Mouse (Mus musculus) kidney, adult 2 months (tissue): ENCODE data around the gene Vwa8. TPM values are rescaled to one million over a fixed set of nuclear protein-coding genes. Genes with fewer than 3 reads are reported as not detected.

ENCODE experiments used
- DNase-seq: peaks from one replicate; pipeline ENCODE4 v3.0.0; 2021
- H3K27ac ChIP-seq: fragments of 200-500 bp; 2 replicates; pipeline ENCODE4 v1.5.1; 2012; ENCODE audit warnings: low read depth, low read length, control low read depth, inconsistent platforms; ENCODE audit not compliant: insufficient read depth
- H3K27me3 ChIP-seq: fragments of 200-500 bp; replicated peaks from 2 replicates; pipeline ENCODE4 v1.6.1; 2012; ENCODE audit warnings: mild to moderate bottlenecking, moderate library complexity, low read length, inconsistent platforms; ENCODE audit not compliant: control insufficient read depth, insufficient read depth
- H3K36me3 ChIP-seq: fragments of 200-500 bp; 2 replicates; pipeline ENCODE4 v1.6.1; 2012; ENCODE audit warnings: mild to moderate bottlenecking, moderate library complexity, low read length, inconsistent platforms; ENCODE audit not compliant: control insufficient read depth, insufficient read depth
- H3K4me1 ChIP-seq: fragments of 200-500 bp; 2 replicates; pipeline ENCODE4 v1.6.1; 2011; ENCODE audit warnings: low read length; ENCODE audit not compliant: control insufficient read depth, insufficient read depth
- H3K4me3 ChIP-seq: fragments of 200-500 bp; 2 replicates; pipeline ENCODE4 v1.5.1; 2011; ENCODE audit warnings: mild to moderate bottlenecking, low read depth, low read length, control low read depth; ENCODE audit not compliant: insufficient read depth
- CTCF ChIP-seq: fragments of 200-500 bp; conservative IDR thresholded peaks from 2 replicates; pipeline ENCODE4 v1.5.1; 2011; ENCODE audit warnings: low read depth, mild to moderate bottlenecking, control low read depth, low read length, moderate library complexity, mixed read lengths; ENCODE audit not compliant: insufficient read depth, insufficient read length
- POLR2A ChIP-seq: fragments of 200-500 bp; IDR thresholded peaks from one replicate; pipeline ENCODE4 v1.6.1; 2011; ENCODE audit warnings: low read depth, low read length, control low read depth
- WGBS: fragments of 180-500 bp; shearing (Covaris S2); methylation state at CpG from one replicate; pipeline ENCODE4 v1.1.7; 2018; 5-methylcytosine and 5-hydroxymethylcytosine counted together
- polyA plus RNA-seq: library from polyadenylated mRNA; depleted of rRNA; stranded (reverse); fragments of >200 nt; gene quantifications from 2 replicates; pipeline ENCODE4 v1.2.3, GENCODE M21; 2012

Vwa8 gene
- polyA plus RNA-seq, 1 experiment = 78.0 TPM

DNA sequence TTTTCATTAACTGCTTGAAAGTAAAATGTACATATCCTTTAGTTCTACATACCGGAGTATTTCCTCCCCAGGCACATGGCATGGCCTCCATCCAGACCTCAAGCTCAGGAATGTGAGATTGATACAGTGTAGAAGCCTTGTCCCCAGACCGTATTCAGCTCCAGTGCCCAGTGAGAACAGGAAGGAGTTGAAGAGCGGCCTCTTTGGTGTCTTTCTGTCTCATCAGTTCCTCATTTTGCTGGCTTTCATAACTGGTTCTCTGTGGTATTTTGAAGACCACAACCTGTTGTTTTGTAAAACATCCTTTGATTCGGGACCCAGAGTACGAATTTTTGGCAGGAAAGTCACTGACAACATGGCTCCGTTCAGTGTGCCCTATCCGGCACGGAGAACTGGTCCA, 274.6 kb downstream of the Vwa8 start:
- no peak for TF ChIP-seq CTCF
- TF ChIP-seq POLR2A = no peak
- WGBS = 90% methylated on average over 8 of the region's 8 CpGs

DNA sequence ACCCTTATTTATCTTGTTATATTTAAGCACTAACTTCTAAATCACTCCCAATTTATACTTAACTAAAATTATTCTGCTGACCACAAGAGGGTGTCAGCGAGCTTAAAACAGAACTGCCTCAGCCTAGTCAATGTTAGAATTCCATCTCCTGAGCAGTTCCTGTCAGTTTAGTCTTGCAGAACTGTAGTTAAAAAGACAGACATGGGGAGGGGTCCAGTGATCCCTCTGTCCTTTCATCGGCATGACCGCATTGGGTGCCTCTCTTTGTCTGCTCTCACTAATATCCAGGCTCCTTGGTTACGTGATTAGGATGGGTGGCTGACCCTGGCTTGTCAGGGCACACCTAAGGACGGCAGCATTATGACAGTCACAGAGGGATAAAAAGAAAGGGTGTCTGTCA, 275.8 kb downstream of the Vwa8 start:
- WGBS = 45% methylated on average over 5 of the region's 5 CpGs
- peak; percentile 51 for DNase-seq
- Histone ChIP-seq H3K27ac (no peak overlapping the region), H3K4me3 (no peak overlapping the region), H3K4me1 (no peaks in the 10 kb centered on the region), H3K36me3 (no peaks in the 10 kb centered on the region; the same call in 1 of the 2 replicates), H3K27me3 (no peaks in the 10 kb centered on the region)
- TF ChIP-seq CTCF = no peak
- no peak for TF ChIP-seq POLR2A

More for the DNA sequence above, 274.6 kb downstream of the Vwa8 start:
- no peaks in the 10 kb centered on the region for H3K27me3 ChIP-seq
- H3K4me3 ChIP-seq = no peak overlapping the region
- H3K4me1 ChIP-seq = no peaks in the 10 kb centered on the region
- H3K27ac ChIP-seq = no peak overlapping the region
- no peaks in the 10 kb centered on the region; the same call in 1 of the 2 replicates for H3K36me3 ChIP-seq
- DNase-seq = no peak

DNA sequence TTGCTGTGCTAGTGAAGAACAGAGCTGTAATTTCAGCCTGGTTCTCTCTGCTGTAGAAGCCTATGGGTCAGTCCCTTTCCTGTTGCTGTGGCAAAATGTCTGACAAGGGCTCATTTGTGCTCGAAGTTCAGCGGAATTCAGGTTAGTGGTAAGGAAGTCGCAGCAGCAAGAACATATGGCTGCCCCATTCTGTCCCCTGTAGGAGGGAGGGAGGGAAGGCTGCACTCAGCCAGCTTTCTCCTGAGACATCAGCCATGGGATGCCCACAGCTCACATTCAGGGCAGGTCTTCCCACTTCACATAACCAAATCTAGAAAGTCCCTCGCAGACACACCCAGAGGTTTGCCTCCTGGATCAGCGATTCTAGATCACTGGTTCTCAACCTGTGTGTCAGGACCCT, 277.3 kb downstream of the Vwa8 start:
- 82% methylated on average over 5 of the region's 5 CpGs for WGBS
- no peak overlapping the region for H3K27ac ChIP-seq

DNA sequence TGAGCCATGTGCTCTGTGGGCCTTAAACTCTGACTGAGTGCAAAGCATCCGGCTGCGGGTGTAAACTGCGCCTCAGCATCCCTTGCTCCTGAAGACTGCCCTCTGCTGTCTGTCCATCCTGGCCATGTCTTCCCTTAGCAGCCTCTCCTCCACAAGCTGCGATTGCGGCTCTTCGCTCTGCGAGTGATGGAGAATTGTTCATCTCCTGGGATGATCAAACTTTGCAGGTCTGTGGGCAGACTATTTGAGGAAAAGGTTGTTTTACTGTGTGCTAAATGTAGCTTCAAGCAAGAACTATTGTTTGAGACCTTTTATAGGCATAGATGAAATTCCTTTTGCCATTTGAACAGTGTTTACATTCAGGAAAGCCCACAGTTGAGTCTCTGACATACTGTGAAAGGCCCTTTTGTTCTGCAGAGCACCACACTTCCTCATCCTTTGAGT, 286.1 kb downstream of the Vwa8 start:
- TF ChIP-seq POLR2A (no peak), CTCF (0 out of 2 replicates have a peak, but pooled peaks have one; percentile 21)
- 51% methylated on average over 7 of the region's 7 CpGs for WGBS
- Histone ChIP-seq H3K36me3 (no peaks in the 10 kb centered on the region), H3K27me3 (no peaks in the 10 kb centered on the region), H3K4me3 (no peak overlapping the region), H3K4me1 (no peaks in the 10 kb centered on the region), H3K27ac (no peak overlapping the region)
- DNase-seq = no peak

More for the DNA sequence above, 277.3 kb downstream of the Vwa8 start:
- no peak for DNase-seq
- Histone ChIP-seq H3K27me3 (no peaks in the 10 kb centered on the region), H3K36me3 (no peaks in the 10 kb centered on the region; the same call in 1 of the 2 replicates), H3K4me1 (no peaks in the 10 kb centered on the region), H3K4me3 (no peak overlapping the region)
- no peak for TF ChIP-seq CTCF

DNA sequence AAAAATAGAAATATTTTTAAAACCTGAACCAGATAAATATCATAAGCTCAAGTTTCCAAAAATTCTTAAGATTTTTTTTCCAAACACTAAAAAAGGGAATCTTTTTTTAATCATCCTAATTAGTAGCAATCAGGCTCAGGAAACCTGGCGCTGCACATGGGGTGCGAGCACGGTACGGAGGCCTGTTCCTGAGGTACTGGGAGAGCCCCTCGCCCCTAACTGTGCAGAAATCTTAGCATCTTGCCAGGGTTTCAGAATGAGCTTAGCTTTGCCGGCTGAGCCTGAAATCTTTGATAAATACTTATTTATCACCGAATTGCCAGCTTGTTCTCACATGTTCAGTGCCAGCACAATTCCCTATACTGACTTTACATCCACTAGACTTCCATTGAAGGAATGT, 286.6 kb downstream of the Vwa8 start:
- WGBS = 92% methylated on average over 7 of the region's 7 CpGs
- TF ChIP-seq CTCF = no peak
- TF ChIP-seq POLR2A = no peak
- no peak overlapping the region for H3K4me3 ChIP-seq
- H3K27me3 ChIP-seq = no peaks in the 10 kb centered on the region
- H3K4me1 ChIP-seq = no peaks in the 10 kb centered on the region; the same call in 1 of the 2 replicates
- H3K36me3 ChIP-seq = no peaks in the 10 kb centered on the region
- no peak overlapping the region for H3K27ac ChIP-seq
- DNase-seq = no peak

DNA sequence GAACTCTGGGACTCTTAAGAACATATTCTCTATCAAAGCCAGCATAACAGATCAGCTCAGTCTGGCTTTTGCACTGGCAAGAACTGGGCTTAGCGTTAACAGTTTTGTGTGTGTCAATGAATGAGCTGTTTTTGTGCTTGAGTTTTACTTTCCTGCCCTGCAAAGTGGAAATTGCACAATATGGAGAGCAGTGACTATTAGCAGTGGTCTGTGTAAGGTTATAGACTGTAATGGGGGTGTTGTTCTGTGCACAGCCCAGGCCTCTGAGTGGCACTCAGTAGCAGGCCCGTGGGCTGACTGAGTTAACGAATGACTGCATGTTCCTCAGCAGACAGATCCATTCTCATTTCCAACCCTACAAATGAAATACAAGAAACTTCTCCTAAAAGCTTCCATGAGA, 287.7 kb downstream of the Vwa8 start:
- peaks cover 3% of the 10 kb centered on the region; the same call in 1 of the 2 replicates for H3K4me1 ChIP-seq
- no peak for DNase-seq
- 91% methylated on average over 3 of the region's 3 CpGs for WGBS
- H3K36me3 ChIP-seq = no peaks in the 10 kb centered on the region
- H3K4me3 ChIP-seq = no peak overlapping the region
- H3K27ac ChIP-seq = no peak overlapping the region
- no peaks in the 10 kb centered on the region for H3K27me3 ChIP-seq
- TF ChIP-seq CTCF = no peak

DNA sequence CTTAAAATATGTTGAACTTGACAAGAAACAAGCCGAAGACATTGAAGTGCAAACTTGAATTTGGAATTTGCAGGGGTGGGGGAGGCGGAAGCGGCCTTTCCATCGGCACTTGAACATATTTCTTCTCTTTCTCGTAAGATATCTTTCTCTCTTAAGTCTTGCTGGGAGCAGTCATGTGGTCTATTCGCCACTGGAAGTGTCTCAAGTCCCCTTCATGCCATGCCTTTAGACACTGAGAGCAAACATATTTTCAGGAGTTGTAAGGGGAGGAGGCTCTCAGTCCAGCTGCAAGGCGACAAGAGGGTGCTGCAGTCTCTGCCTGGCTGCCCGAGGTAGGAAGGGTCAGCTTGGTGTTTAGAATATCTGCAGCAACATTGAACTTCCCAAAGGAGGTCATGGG, 288.2 kb downstream of the Vwa8 start:
- no peak overlapping the region for H3K27ac ChIP-seq
- DNase-seq = no peak
- TF ChIP-seq CTCF (no peak), POLR2A (no peak)
- H3K36me3 ChIP-seq = no peaks in the 10 kb centered on the region
- peaks cover 3% of the 10 kb centered on the region; the same call in 1 of the 2 replicates for H3K4me1 ChIP-seq
- 75% methylated on average over 8 of the region's 8 CpGs for WGBS
- no peaks in the 10 kb centered on the region for H3K27me3 ChIP-seq
- no peak overlapping the region for H3K4me3 ChIP-seq
